Mouse (Mus musculus): ENCODE results near the gene Tpst1.

DNA sequence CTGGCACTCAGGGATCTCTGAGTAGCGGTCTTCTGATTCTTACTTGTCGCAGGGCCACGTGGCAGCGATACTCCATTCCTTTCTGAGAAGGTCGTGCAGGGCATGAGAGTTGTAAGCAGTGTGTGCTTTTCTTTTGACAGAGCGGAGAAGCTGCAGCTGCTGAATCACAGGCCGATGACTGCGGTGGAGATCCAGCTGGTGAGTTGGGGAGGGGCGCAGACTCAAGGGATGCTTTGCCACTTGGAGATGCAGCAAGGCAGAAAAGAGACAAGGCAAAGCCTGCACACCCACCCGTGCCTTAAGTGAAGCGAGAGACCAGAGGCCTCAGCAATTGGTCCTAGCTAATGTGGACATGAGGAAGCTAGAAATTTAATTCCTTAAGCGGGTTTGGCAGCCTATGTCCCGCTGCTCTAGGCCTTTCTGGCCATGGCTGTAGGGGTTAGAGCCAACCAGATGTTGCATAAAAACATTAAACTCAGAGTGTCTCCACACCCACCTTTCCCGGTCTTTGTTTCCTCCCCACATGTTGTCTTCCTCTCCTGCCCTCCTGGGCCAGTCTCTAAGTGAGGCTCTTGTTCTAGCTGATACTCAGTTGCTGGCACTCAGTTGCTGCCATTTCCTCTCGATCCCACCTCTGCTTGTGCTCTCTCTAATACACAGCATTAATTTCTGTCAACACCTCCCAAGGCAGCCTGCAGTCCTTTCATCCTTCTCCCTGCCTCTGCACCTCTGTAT, 24.2 kb upstream of the Tpst1 start:
- TF ChIP-seq CTCF (IDR thresholded peaks at IDR 0.05; ENCODE audit: borderline replicate concordance, insufficient read depth, low read length) (no peak), POLR2A (IDR thresholded peaks at IDR 0.05; ENCODE audit: low read depth, low read length) (no peak)
